Mouse (Mus musculus) kidney, adult 18-20 months (tissue): Measurements from ENCODE around the gene Mcee.

Experiments used
- DNase-seq: peaks from one replicate; pipeline ENCODE4 v3.0.0; 2021

Gene Mcee

DNA sequence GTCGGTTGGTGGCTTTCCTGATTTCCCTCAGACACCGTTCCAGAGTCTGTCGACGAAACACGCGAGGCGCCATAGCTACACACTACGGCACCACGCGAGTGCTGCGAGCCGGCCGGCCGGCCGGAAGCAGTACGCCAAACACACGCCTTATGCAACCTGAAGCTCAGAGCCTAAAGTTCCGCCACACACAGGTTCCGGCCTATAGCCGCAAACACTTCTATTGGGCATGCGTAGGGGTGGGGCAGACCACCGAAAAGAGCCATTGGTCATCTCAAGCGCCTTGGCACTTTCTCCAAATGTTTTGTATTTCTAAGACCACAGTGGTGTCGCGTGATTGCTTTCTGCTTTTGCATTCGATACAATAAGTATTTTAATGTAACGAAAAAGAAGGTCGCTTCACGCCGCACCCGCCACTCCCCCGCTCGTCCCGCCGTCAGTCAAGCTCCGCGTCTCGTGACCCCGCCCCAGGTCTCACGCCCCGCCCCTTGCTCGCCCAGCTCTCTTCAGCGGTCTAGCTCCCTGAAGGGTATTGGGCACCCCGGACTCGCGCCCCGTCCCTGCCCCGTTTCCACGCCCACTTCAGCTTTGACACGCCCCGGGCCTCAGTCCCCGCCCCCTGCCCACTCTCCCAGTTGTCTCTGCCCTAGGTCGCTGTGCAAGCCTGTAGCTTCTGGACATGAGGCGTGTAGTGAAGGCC lies at the start of gene Mcee, which contains the start of gene Mphosph10:
Gene Mcee (plus strand): TSS at position 486 of the 697 bp plus-strand sequence.
Gene Mphosph10 (minus strand): TSS at position 147 of the 697 bp plus-strand sequence.
- DNase-seq, result peak; percentile 99

DNA sequence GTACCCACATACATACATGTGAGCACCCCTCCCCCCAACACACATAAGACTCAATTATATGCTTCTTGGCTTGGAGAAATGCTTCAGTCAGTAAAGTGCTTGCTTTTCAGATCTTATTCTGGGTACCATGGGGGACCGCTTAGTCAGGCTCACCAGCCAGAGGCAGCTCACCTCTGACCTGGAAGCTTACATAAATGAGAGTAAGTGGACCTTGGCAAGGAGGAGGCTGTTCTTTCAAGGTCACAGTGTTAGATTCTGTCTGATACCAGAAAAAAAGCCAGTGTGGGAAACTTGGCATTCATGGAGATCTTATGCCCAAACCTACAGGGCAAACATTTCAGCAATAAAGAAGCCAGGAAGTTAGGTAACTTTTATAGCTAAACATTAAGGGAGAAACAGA lies 44.6 kb upstream of the Mcee start:
- peak; percentile 20 for DNase-seq

DNA sequence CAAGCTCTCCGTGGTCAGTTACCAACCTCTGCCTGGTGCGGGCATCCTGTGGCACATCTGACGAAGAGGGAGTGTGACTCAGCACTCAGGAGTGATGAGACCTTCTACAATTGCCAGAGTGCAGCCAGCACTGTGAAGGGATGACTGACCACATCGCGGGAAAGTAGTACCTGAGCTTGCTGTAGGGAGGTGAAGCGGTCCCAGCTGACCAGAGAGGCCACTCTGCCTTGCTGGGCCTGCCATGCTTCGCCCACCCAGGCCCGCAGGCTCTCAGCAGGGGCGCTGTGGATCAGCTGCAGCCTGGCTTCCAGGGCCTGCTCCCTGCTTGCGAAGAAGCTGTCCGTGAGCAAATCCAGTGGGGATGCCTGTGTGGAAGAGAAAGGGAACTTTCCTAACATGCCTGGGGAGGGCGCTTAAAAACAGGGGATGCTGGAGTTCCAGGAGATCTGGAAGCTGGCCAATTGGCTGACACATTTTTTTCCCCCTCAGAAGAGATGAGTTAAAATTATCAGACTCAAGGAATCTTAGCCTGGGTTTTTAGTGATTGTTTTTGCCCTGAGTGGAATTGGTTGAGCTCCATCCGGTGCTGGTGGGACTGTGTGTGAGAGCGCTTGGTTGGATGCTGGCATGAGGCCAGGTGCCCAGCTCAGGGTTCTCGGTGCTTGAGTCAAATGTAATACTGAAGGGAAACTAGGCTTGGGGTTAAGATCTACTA lies 43.1 kb upstream of the Mcee start:
- peak; percentile 23 for DNase-seq

DNA sequence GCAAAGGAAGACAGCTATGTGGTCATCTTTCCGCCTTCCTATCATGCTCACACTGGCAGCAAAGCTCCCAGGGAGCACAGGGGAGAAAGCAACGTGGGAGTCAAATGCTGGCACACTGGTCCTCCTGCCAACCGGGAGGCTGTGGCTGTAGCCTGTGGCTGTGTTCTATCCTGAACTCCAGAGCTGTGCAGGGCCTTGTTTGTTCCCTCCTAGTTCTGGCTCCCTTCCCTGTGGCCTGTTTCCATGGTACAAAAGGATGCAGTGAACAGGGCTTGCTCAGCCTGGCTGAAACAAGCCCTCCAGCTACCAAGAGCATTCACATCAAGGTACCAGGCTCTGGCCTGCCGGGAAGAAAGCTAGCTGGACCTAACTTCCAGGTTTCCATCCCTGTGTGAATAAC lies 41.3 kb upstream of the Mcee start:
- DNase-seq, result peak; percentile 45

DNA sequence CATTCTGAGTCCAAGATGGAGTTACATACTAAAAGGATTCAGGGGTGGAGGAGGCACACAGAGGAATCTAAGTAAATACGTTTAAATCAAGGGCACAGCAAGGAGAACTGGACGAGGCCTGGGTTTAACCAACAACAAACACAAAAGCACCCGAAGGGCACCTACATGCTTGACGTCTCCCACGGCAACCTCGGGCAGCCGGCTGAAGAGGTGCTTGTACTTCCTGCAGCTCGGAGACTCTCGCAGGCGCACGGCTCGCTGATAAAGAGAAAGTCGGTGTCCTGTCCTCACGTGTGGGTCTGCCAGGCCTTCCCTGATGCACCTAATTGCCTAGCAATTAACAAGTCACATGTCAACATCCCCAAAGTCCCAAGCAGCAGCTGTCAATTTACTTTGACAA lies 38.2 kb upstream of the Mcee start:
- no peak for DNase-seq

DNA sequence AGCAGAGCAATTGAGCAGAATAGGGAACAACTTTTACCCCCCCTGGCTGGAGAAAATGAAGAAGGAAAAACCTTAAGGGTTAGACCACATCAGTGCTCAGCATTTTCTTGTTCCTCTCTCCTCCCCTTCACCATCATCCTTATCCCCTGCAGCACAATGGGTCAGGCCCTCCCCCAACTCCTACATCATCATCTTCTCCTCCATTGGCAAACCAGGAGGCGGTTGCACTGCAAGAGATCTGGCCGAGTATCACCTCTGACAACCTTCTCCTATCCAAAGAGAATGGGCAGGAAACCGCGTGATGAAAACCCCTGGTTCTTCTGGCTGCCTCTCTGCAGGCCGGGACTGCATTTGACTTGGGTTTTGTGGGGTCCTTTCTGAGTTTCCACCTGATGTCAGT lies 35.7 kb upstream of the Mcee start:
- no peak for DNase-seq

DNA sequence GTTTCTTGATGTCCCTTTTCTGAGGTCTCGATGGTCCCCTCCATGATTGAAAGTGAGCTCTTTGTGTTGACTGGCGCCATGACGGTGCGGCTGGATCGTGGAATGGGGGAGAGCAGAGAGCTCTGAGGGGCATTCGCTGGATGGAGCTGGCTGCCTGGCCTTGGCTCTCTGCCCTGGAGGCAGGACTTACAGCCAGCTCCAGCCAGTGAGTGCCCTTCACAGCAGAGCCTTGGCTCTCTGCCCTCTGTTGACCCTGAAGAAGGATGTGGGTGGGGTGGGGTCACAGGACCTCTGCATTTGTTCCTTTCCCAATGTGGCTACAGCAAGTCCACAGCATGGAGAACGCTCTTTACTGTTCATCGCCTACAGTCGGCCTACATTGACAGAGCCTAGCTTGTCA lies 35.0 kb upstream of the Mcee start:
- DNase-seq, result peak; percentile 38

DNA sequence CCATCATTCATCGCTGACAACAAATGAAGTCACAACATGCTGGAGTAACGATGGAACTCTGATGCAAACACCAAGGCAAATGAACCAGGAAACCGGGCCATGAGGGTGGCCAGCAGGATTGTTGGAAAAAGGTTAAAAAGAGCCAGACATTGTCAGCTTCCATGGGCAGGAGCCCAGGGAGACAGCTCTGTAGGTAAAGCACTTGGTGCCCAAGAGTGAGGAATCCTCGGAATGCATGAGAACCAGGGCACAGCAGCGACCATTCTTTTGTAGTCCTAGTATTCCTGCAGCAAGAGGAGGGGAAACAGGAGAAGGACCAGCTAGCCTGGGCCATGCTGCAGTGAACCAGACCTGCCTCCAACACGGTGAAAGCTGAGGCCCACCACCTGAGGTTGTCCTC lies 33.7 kb upstream of the Mcee start:
- no peak for DNase-seq

DNA sequence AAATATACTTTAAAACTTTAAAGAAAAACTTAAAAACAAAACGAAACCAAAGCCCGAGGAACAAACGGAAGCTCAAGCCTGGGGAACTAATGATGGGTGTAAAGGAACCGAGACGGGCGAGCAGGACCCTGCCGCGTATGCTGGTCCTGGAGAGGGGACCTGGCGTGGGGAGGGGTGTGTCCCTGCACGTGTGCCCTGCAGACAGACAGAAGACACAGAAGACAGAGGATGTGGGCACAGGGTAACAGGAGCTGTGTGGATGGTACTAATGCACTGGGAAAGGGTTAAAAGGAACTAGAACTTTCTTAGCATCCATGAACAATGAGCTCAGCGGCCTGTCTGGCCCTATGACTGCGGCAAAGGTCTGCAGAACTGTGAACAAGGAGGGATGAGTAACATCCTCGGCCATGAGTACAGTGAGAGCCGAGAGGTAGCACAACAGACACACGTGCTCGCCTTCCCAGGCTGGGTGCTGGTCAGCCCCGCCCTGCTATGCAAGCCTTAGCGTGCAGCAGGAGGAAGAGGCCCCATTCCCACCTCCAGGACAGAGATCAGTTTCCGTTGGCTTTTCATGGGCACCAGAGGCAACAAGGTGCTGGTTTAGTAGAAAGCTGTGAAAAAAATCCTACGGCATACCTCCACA lies 32.3 kb upstream of the Mcee start:
- no peak for DNase-seq

DNA sequence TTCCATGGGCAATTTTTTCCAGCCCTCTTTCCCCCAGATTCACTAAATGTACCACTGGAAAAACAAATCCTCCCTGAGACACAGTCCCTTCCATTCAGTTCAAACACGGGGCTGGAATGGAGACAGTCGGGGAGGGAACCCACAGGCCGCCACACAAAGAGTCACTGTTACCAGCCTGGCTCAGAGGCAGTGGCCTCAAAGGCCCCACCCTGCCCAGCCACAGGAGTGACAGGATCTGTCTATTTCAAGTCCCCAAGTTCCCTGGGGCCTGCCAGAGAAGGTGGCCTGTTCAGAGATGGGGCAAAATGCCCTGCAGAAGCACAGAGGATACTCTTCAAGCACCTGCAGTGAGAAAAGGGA lies 31.8 kb upstream of the Mcee start:
- DNase-seq, result no peak

DNA sequence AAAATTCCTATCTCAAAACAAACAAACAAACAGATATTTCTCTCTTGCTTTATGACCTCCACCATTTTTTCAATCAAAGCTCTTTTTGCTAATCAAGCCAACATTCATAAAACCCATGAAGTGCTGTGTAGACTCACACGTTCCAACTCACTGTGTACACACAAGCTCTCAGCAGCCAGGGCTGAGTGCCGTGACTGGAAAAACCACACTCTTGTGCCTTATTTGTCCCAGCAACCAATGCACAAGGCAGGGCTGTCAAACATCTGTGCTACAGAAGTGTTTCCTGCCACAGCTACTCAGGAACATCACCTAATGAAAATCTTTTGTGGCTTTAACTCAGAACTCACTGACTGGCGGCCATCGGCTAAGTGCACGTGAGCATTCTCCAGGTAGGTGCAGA lies 26.5 kb upstream of the Mcee start:
- DNase-seq, result no peak

DNA sequence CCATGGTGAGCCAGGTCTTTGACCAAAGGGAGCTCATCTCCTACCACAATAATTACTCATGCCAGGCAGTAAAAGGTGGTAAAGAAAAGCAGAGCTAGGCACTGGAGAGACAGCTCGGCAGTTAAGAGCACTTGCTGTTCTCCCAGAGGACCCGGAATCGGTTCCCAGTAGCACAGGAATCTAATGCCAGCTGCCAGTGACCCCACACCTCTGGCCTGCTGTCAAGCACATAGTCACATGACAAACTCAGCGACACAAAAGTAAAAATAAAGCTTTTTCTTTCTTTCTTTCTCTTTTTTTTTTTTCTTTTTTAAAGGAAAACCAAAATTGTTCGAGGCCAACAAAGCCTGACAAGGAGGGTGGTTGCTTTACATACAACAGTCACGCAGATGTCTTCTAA lies 22.6 kb upstream of the Mcee start:
- no peak for DNase-seq

DNA sequence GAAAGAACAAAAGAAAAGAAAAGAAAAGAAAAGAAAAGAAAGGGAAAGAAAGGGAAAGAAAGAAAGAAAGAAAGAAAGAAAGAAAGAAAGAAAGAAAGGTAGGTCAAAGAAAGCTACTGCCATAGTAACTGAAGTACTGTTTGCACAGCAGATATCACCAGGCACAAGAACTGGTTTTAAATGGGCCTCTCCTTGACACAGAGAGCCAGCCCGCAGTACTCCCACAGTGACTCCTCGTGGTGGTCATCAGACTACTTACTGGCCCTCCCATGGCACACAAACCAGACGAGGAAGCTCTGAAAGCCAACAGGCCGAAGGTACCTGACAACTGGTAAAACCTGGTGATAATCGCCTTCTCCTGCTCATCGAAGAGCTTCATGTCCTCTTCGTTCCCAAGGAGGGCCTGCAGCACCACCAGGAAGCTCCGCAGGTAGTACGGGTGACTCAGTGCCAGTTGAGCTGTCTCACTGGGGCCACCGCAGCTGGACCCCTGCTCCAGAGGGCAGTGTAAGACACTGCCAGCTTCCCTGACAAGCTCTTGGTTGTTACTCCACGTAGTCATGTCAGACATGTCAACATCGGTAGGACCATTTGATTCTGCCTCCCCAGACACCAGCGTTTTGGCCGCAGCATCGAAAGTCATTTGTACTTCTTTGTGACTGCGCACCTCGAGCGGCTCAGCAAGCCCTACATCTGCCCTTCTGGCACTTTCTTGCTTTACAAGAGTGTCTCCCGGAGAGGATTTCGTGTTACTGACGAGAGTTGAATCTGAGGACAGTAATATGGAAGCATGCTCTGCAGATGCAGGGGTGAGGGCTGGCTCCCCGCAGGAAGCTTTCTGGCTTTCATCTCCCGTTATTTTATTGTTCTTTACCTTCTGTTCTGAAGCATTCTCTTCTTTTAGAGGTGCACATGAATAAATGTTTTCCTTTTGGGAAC lies 20.2 kb upstream of the Mcee start:
- no peak for DNase-seq

DNA sequence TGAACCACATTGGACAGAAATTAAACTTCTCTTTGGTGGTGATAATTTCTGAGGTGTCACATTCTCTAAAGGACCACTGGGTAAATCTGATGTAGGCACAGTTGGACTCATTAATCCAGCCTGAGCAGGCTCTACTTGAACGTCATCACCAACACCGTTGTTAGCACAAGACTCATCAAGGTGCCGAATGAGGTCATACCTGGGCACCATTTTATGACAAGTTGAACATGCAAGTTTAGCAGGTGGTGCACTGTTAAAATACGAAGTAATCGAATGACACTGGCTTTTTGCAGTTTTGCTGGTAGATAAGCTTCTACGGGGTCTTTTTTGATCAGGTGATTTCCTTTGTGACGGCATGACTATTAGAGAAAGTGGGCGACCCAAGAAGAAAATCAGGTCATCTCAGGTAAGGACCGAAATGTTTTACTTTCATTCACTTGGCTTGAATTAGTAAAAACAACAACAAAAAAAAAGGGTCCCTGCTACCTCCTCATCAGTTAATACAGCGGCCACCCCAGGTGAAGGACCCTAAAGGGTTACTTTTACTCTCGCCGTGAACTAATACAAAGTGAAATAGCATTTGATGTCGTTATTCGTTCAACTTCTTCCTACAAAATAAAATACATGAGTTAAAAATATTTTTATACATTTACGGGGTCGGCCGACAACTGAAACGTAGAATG lies 19.1 kb upstream of the Mcee start:
- DNase-seq, result no peak

DNA sequence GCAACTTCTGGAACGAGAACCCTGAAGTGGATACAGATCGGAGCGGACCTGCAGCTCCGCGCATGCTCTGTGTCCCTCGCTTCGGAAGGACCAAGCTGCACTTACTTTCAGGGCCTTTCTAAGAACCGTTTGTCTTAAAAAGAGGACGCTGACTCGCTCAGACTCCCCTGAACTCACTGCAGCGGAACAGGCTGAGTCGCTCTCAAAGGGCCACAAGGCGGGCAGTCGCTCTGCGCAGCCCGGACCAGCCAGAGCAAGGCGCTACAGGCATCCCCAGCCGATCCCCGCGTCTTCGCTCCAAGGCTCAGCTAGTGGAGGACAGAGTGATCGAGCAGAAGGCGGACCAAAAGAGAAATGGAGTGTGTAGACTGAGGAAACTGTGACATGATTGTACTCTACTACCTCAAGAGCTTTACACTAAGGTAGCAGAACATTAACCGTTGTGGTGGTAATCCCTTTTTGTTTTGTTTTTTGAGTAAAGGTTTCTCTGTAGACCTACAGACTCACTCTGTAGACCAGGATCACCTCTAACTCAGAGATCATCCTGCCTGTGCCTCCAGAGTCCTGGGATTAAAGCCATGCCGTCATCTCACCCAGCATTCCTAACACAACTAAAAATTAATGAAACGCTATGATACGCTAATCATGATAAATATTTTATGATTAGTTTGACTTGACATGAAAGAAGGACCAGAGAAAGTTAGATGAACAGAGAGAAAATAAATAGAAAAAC lies 18.4 kb upstream of the Mcee start, which contains the start of gene Fan1:
Gene Fan1 (minus strand): TSS at position 266 of the 733 bp plus-strand sequence.
- DNase-seq, result peak; percentile 90

DNA sequence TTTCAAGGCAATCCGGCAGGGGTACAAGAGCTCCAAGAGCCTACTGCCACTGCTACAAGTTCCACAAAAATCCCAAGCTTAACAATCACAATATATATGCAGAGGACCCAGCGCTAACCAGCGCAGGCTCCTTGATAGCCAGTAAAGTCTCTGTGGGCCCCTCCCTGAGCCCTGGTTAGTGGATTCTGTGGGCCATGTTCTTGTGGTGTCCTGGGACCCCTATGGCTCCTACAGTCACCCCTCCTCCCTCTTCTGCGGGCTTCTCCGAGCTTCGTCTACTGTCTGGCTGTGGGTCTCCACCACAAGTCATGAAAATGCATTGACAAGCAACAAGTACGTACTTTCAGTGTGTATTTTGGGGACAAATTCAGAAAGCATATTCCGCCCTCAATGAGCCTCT lies 928 bp upstream of the Mcee start:
- DNase-seq, result no peak

DNA sequence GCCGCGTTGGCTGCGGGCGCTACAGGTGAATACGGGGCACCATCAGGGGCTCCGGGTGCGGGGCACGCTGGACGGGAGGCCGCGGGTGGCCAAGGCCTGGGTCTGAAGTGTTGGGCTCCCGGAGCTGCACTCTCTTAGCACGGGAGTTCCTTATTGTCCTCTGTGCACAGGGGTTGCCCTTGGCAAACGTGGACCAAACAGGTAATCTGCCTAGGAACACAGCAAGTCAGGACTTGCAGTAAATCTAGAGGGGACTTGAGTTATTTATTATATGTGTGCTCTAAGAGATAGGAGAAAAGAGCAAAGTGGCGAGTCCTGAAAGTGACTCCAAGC lies 378 bp downstream of the Mcee start:
- no peak for DNase-seq

DNA sequence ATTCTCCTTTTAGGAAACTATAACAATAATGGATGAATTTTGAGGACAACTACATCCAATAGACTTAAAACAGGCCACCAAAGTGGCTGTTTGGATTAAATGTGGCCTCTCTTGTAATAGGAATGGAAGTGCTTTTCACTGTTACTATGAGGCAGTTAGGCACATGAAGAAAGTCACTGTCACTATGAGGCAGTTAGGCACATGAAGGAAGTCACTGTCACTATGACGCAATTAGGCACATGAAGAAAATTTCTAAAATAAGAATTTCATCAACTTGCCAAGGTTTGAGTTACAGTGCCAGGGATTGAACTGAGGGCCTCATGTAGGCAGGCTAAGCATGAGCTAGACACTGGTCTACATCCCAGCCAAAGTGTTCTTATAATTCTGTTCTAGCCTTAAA lies 8.3 kb downstream of the Mcee start:
- DNase-seq, result no peak

DNA sequence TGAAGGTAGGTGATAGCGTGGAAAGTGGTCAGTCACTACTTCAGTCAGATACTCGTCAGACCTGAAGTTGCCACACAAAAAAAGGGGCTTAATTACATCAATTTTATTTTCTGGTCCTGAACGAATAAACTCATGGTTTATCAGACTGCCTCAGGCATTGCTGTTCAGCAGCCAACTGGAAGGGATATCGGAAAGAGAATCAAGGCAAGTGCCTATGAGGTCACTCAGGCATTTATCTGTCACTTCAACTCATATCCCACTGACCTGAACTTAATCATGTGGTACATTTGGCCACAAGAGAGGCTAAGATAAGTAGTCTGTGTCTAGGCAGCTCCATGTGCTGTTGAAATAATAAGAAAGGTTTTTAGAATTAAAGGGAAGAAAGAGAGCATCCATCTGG lies 10.0 kb downstream of the Mcee start:
- no peak for DNase-seq

DNA sequence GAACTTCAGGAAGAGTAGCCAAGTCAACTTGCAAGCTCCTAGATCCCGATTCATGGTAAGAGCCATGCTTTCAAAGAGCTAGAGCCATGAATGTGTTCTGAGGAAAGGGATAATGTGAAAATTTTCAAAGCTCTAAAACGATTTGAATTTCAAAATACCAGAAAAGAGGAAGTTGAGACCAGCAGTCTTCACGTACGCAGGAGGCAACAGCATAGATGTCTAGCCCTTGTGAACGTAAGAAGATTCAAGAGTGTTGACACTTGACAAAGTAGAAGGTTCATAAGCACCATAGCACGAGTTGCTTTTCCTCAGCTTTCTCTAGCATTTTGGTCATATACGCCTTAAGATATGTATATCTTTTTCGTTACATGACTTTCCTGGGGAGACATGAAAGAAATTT lies 11.6 kb downstream of the Mcee start:
- DNase-seq, result no peak

DNA sequence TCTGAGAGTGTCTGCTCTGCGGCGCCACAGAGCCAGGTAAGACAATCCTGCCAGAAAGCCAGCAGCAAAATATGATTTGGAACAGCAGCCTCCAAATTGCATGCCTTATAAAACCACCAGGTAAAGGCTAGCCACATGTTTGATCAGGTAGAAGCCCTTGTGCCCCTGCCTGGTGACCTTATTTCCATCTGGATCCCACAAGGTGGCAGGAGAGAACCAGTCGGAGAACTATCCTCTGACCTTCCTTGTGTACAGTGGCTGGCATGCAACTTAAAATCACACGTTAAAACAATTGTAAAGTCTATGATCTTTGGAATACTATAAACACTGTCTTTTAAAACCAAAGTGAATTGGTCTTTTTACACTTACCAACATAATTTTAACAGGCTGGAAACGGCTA lies 32.5 kb downstream of the Mcee start:
- no peak for DNase-seq
